Mouse (Mus musculus) layer of hippocampus, adult 8-10 months (tissue): ENCODE results near the gene Mcrs1. TPM values are rescaled to one million over a fixed set of nuclear protein-coding genes. Genes with fewer than 3 reads are reported as not detected.
"Not testable (repeated sequence)": the region's sequence is repeated elsewhere in the genome, so short reads cannot be mapped to it uniquely, and the experiment has no call there.

Experiments used
- DNase-seq, 2 experiments: peaks; one replicate each; pipeline ENCODE4 v3.0.0; 2022; ENCODE audit warnings: low spot score in 2 of 2
- total RNA-seq, 4 experiments: library from RNA; stranded (reverse); gene quantifications; 2 replicates each; pipeline ENCODE4 v1.2.4; 2022

The Mcrs1 gene
- total RNA-seq: 10 to 100 TPM; 69.6 to 85.0 (median 73.3) TPM

DNA sequence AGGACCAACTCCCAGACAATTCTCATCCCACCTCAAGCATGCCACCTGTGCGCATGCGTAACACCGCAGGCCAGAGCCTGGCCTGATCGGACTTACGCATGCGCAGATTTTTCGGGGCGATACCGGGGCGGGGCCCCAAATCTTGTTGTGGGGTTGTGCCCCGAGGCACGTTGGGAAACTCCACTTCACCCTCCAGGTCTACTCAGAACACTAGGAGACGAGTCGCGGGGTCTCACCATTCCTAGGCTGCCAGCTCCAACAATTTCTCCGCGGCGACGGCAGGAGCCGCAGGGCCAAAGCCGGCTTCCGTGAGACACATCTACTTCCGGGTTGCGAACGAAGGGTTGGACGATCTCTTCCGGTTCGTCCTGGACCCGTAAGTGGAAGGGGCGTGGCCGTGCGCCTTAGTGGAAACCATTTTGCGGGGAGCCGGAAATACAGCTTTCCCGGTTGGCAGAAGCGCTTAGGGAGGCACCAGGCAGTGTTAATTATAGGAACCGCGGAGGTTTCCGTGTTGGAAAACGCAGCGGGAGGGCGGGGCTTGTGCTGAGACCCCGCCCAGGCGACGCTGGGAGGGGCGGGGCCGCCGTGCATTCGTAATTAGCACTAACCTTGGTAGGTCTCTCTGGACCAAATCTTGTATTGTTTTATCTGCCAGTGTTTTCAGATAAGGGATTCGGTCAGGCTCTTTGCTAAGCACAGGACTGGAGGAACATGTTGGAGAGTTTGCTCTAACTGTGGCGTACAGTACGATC lies at the start of gene Mcrs1:
Mcrs1 (minus strand) TSS at position 336 of the 755 bp plus-strand sequence.
- peak; percentile 98 to 99 for DNase-seq

DNA sequence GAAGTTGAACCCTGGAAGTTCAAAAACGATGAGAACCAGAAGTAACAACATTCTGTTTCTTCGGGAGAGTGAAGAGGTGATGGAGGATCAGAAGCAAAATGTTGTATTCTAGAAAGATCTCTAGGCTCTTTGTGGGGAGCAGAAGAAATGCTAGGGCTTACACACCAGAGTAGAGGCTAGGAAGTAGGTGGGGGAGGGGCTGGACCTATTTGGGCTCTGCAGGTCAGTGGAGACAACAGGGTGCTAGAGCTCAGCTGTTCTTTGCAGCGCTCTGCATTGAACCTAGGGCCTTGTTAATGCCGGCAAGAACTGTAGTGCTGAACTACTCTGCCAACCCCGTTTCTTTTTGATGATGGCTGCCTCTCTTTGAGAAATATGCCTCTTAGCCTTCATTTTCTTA lies 44.5 kb upstream of the Mcrs1 start:
- DNase-seq: no peak

- DNase-seq: peak in 1 of 2 experiments; percentile 32
Measured at GRCm38 (mm10) chr15:99295484-99295981, 43.8 kb upstream of the Mcrs1 start, which contains the start of gene Fam186b. Fam186b (minus strand) TSS chr15:99295888.

GRCm38 (mm10) chr15:99294813-99295374 lies 43.1 kb upstream of the Mcrs1 start, which contains the start of gene Prpf40b:
Prpf40b (plus strand) TSS chr15:99295087.
- peak; percentile 92 to 93 for DNase-seq

DNA sequence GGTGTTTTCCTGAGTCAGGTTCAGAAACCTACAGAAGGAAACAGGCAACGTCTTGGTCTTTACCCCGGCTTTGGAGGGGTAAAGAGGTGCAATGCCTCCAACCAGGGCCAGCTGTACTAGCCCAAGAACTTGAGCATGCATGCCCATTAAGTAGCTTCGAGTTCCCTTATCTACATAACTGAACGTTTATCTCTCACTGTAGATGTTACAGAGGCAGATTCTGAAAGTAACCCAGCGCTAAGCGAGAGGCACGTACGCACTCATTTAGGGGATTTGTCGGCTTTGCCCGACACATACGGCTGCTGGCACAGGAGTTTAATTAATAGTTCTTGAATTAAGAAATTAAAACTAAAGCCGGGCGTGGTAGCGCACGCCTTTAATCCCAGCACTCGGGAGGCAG lies 42.5 kb upstream of the Mcrs1 start:
- no peak for DNase-seq

- no peak for DNase-seq
Measured at GRCm38 (mm10) chr15:99290586-99290985, 38.8 kb upstream of the Mcrs1 start.

DNA sequence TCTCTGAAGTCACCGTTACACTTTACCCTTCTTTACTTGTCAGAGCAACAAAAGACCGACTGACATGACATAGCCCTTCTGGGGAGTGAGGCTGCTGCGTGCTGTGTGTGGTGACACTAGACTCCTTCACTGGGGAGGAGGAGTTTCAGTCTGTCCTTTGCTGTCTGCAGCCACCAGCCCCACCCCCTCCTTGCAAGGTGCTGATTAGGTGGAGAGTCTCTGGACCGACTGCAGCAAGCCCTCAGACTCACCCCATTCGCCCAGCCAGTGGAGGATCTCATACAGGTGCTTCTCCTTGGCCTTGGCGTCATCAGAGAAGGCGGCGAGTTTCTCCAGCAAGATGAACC lies 33.4 kb upstream of the Mcrs1 start:
- DNase-seq: no peak

- no peak for DNase-seq
Measured at GRCm38 (mm10) chr15:99284527-99285188, 32.9 kb upstream of the Mcrs1 start.

- DNase-seq: no peak
Measured at GRCm38 (mm10) chr15:99283456-99283855, 31.7 kb upstream of the Mcrs1 start.

DNA sequence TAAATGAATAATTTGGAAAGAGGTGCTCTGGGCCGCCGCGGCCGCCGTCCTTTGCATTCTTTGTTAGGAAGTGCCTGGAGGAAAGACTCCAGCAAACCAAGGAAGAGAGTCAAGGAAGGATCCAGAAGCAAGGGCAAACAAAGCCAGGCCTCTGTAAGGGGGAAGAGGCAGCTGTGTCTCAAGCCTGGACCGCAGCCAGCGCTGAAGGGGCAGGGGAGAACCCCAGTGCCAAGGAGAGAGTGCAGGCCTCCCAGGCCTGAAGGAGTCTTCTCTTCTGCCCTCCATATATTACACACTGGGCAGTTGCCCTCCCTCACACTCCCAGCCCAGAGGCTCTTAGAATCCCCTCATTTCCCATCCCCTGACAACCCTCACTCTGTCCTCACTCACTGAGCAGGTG lies 26.5 kb upstream of the Mcrs1 start:
- DNase-seq: no peak

DNA sequence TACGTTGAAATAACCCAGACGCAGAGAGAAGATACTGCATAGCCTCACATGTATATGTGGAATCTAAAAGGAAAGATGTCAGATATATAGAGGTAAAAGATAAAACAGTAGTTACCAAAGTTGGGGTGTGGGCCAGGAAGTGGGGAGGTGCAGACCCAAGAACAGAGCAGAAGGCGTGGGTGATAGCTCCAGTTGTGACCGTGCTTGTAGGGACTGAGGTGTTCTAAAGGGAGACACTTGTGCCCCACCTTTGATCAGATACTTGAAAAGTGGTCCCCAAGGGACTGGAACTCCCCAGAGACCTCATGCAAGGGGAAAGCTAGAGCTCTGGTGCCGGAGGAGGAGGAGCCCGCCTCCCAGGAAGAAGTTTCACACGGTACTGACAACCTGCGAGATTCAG lies 24.3 kb upstream of the Mcrs1 start:
- DNase-seq: no peak

GRCm38 (mm10) chr15:99265679-99266078 lies 13.9 kb upstream of the Mcrs1 start:
- peak; percentile 32 to 58 for DNase-seq

DNA sequence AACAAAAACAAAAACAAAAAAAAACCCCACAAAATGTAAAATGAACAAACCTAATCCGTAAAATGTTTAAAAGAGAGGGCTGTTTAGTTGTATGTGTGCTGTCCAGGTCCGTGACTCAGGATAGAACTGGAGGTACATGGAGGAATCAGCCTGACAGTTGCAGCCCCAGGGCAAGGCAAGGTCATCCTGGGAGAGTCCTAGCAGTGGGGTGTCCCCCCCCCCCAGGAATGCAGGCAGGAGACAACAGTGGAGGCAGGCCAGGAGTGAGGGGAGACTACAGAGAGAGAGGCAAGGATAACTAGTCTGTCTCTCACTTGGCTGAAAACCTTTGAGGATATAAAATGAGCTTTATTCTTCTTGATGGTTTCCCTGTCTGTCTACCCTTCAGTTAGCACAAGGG lies 12.6 kb upstream of the Mcrs1 start:
- no peak for DNase-seq

DNA sequence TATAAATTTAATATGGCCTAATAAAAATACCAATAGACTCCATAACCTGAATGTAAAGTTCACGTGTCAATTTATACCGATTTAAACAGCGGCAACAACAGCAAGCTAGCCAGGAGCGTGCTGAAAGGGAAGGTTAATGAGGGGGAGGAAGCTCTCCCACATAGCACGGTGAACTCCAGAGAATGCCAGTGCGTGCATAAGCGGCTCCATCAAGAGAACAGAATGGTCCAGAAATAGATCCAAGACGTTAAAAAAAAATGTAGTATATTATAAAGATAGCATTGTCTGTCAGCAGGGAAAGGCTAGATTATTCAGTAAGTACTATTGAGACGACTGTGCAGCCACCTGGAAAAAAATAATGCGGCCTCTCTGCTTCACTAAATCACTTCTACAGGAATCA lies 10.9 kb upstream of the Mcrs1 start:
- DNase-seq: no peak

GRCm38 (mm10) chr15:99259730-99260252 lies 8.0 kb upstream of the Mcrs1 start:
- DNase-seq: peak in 1 of 2 experiments; percentile 46

GRCm38 (mm10) chr15:99259167-99259729 lies 7.5 kb upstream of the Mcrs1 start:
- DNase-seq: no peak

DNA sequence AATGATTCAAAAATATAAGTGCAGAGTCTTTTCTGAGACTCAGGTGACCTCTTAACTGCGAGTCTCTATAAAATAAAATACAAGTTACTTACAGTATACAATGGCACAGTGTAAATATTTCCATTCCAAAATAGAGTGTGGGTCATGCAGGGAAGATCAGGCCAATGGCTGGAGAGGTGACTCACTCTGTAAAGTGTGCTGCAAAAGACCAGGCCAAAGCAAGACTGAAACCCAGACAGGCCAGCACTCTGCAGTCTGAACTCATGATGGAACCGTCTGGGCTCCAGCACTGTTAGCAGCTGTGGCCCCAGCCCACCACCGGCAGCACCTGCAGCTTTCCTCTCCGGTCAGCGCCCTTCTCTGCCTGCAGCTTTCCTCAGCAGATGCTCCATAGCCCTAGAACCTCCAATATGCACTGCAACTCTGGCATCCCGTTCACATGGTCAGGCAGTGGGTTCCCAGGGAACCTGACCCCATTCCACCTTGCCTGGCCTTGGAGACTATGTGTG lies 3.5 kb upstream of the Mcrs1 start:
- DNase-seq: no peak

DNA sequence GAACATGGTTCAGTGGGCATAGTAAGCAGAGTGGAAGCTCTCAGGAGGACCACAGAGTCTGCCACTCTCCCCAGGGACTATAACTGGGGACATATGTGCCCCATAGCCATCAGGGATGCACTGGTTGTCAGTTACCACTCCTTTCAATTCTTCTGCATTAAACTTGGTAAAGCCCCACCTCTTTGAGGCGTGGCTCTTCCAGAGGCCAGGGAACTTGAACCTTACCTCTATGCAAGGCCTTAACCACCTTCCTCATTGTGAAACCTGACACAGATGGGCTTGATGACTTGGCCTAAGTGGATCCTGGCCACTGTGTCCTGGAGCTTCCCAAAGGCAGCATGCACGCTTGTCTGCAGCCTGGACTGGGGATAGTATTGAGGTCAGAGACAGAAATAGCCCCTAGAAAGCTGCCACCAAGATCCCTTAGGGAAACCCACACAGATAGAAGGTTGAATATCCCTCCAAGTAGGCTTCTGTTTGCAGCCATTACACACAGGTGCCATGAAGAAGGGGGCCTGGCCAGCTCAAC lies 2.8 kb upstream of the Mcrs1 start:
- no peak for DNase-seq

DNA sequence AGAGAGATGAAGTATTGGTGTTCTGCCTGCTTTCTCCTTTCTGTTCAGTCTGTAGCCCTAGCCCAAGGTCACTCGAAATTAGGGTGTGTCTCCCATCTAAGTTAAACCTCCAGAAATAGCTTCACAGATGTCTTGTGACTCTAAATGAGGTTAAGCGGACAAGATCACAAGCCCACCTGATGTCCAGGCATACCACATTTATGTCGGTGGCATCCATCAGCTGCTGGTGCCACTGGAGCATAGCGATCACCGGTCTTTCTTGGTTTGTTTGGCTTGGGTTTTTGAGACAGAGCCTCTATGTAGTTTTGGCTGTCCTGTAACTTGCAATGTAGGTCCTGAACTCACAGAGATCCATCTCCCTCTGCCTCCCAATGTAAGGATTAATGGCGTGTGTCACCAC lies 2.0 kb upstream of the Mcrs1 start:
- DNase-seq: no peak

GRCm38 (mm10) chr15:99253175-99253479 lies 1.4 kb upstream of the Mcrs1 start:
- not testable (repeated sequence) for DNase-seq

DNA sequence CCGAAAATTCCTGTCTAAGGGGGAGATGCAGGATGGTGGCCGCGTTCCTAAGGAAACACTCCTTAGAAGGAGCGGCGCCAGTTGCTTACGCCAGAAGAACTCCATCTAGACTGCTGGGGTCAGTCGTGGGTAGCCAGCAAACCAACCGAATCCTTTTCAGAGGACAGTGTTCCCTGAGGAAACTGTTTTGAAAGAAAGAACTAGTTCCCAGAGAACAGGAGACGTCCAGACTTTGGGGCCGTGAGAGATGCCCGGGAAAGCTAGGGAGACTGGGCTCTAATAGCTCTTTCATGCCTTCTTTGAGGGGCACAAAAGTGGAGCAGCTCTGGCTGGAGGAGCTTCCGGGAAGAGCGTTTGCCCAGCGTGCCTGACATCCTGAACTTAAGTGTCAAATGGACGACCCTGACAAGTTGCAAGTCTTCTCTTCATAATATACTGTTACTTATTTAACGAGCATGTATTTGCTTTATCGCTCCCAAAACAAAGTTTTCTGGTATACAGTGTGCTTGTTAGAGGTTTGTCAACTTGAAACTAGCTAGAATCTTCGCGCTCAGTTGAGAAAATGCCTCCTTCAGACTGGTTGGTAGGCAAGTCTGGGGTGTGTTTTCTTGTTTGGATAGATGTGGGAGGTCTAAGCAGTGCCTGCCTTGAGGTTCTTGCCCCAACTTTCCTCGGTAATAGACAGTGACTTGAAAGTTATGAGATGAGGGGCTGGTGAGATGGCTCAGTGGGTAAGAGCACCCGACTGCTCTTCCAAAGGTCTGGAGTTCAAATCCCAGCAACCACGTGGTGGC lies 817 bp upstream of the Mcrs1 start:
- no peak for DNase-seq
